Mouse (Mus musculus): ENCODE results near the gene Mprip. TPM values are rescaled to one million over a fixed set of nuclear protein-coding genes. Genes with fewer than 3 reads are reported as not detected.

The Mprip gene
- total RNA-seq, 2 experiments from 2014 or later = 283 to 287 TPM

Other genes with a start within 250 kb of the Mprip start
- gene Jmjd4, start 211.3 kb upstream of the Mprip start, total RNA-seq (2021) = 10 to 100 TPM; 24.9 TPM
- 100 to 1,000 TPM; 359 to 367 TPM for gene Snap47, start 210.1 kb upstream of the Mprip start, total RNA-seq (2021)
- gene Zfp867, start 188.8 kb upstream of the Mprip start, total RNA-seq (2021) = 1 to 10 TPM; 2.4 to 2.5 TPM
- 1 to 10 TPM; 6.5 to 6.6 TPM for gene Zkscan17, start 134.6 kb upstream of the Mprip start, total RNA-seq (2021)
- under 1 TPM; 0.79 to 0.92 TPM for gene Nlrp3, start 119.7 kb upstream of the Mprip start, total RNA-seq (2021)
- not detected for gene Olfr222, start 85.1 kb upstream of the Mprip start, total RNA-seq (2021)
- gene Olfr223, start 68.0 kb upstream of the Mprip start, total RNA-seq (2021) = not detected
- gene Pld6, start 126.3 kb downstream of the Mprip start, total RNA-seq (2021) = under 1 TPM; 0.35 to 0.61 TPM
- 10 to 100 TPM; 51.5 to 51.8 TPM for gene Flcn, start 148.7 kb downstream of the Mprip start, total RNA-seq (2021)
- 10 to 100 TPM; 55.6 to 56.0 TPM for gene Nt5m, start 178.1 kb downstream of the Mprip start, total RNA-seq (2021)
- gene Cops3, start 178.5 kb downstream of the Mprip start, total RNA-seq (2021) = 10 to 100 TPM; 72.0 to 73.3 TPM